Mouse (Mus musculus) CD4-positive, CD25-positive, alpha-beta regulatory T cell, adult 2 months (primary cell): ENCODE results near the gene AA792892.
"Not testable (repeated sequence)": the region's sequence is repeated elsewhere in the genome, so short reads cannot be mapped to it uniquely, and the experiment has no call there.

Source experiments
- DNase-seq: peaks from one replicate; pipeline ENCODE4 v3.0.0-alpha.2; 2012; ENCODE audit warnings: low read depth, low spot score

Gene AA792892

GRCm38 (mm10) chr5:94339449-94339848, at the start of gene AA792892:
AA792892 (plus strand) TSS chr5:94339749.
- not testable (repeated sequence) for DNase-seq

DNA sequence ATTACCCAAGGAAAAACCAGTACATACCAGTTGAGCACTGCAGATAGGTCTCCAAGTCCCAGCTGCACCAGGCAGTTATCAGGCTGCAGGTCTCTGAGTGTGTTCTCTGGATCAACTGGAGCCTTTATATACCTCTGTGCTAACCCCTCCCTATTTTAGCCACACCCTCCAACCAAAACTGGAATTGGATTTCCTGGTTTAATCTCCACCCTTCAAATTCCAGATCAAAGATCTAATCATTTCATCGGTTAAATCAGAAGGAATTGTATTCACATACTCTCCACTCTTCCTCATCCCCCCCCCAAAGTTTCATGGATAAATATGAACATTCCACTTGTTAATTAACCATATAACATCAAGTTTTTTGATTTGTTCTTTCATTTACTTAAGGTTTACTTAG, 32.9 kb upstream of the AA792892 start, which contains the start of gene A430089I19Rik:
TSS of gene A430089I19Rik (minus strand) at position 101 of the 400 bp plus-strand sequence.
- DNase-seq = not testable (repeated sequence)

- DNase-seq = not testable (repeated sequence)
These were observed 25.4 kb upstream of the AA792892 start, which contains the start of gene Gm6502 for GRCm38 (mm10) chr5:94314135-94314534. Gm6502 (plus strand) TSS chr5:94314435.
